Mouse (Mus musculus): ENCODE data around the gene H2-Ob.

H2-Ob gene
- long read RNA-seq, experiment 1, partial matches to known transcripts, result 0 of 1 reads
- long read RNA-seq, experiment 1, other reads (novel, unspliced or antisense), result 1 of 1 reads
- long read RNA-seq, experiment 2, partial matches to known transcripts, result 0 of 1 reads
- long read RNA-seq, experiment 2, other reads (novel, unspliced or antisense), result 0 of 1 reads

DNA sequence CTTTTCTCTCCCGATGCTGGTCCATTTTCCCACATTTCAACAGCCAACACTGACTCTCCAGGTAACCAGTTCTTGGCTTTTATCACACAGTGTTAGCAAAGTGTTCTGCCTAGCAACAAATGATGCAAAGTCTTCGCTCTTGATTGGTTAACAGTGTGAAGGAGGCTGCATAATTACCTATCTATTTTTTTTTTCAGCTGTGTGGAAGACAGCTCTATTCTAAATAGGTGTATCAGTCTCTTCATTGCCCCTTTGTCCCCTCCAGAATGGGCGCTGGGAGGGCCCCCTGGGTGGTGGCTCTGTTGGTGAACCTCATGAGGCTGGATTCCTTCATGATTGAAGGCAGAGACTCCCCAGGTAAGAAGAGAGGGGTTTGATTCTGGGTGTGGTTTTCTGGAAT lies at the start of gene H2-Ob:
Gene H2-Ob, plus strand, starts transcription at position 198 of the 400 bp plus-strand sequence.
- intact Hi-C loops (cut with DNase I), result loop anchor here (10.0 kb wide), 1 partner anchor 164 kb away; no protein-coding TSS in a partner anchor

DNA sequence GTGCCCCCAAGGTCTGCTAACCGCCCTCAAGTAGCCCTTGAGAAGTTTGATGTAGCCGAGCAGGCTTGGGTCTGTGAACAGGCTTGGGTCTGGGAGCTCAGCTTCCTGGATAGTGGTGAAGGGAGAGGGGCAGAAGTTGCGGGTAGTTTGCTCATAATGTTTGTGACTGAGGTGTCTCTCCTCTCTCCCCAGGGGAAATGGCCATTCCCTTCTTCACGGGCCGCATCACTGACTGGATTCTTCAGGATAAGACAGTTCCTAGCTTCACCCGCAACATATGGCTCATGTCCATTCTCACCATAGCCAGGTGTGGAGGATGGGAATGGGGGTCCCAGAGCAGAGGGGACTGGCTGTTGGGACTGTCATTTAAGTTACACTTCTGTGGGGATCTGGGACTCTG lies 49.7 kb upstream of the H2-Ob start:
- intact Hi-C loops (cut with DNase I), result no loop called here

DNA sequence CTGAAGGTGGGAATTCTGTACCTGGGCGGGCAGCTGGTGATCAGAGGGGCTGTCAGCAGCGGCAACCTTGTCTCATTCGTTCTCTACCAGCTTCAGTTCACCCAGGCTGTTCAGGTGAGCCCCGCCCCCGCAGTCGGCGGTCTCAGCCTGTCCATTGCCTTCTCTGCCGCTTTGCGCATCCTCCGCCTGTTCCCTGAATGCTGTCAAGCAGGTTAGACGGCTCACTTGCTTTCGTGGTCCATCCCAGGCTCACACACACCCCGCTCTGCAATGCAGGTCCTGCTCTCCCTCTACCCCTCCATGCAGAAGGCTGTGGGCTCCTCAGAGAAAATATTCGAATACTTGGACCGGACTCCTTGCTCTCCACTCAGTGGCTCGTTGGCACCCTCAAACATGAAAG lies 45.9 kb upstream of the H2-Ob start:
- intact Hi-C loops (cut with DNase I), result no loop called here

DNA sequence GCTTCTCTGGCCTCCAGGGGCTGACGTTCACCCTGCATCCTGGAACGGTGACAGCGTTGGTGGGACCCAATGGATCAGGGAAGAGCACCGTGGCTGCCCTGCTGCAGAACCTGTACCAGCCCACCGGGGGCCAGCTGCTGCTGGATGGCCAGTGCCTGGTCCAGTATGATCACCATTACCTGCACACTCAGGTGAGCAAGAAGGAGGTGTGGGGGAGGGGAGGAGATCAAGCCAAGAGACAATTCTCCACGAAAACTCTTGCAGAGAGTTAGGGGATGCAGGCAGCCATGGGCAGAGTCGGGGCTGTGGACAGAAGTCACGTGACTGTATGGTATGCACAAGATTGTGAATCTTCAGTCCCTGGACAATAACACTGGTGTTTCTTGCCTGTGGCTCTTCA lies 45.2 kb upstream of the H2-Ob start:
- intact Hi-C loops (cut with DNase I), result no loop called here

DNA sequence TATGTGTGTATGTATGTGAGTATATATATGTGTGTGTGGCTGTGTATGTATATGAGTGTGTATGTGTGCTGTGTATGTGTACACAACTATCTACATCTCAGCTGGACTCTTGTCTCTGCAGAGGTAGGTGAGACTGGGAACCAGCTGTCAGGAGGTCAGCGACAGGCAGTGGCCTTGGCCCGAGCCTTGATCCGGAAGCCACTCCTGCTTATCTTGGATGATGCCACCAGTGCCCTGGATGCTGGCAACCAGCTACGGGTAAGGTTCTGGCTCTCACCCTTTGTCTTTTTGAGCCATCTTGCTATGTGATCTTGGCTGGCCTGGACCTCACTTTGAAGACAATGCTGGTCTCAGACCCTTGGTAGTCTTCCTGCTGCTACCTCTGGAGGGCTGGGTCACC lies 44.0 kb upstream of the H2-Ob start:
- intact Hi-C loops (cut with DNase I), result no loop called here

DNA sequence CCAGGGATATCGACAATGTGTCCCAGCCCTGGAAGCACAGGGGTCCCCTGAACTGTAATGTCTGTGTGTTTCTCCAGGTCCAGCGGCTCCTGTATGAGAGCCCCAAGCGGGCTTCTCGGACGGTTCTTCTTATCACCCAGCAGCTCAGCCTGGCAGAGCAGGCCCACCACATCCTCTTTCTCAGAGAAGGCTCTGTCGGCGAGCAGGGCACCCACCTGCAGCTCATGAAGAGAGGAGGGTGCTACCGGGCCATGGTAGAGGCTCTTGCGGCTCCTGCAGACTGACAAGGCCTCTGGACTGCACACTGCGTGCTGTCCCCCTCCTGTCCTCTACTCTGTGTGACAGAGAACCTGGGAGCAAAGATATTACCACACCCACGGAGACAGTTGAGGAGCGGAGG lies 42.2 kb upstream of the H2-Ob start:
- intact Hi-C loops (cut with DNase I), result no loop called here

DNA sequence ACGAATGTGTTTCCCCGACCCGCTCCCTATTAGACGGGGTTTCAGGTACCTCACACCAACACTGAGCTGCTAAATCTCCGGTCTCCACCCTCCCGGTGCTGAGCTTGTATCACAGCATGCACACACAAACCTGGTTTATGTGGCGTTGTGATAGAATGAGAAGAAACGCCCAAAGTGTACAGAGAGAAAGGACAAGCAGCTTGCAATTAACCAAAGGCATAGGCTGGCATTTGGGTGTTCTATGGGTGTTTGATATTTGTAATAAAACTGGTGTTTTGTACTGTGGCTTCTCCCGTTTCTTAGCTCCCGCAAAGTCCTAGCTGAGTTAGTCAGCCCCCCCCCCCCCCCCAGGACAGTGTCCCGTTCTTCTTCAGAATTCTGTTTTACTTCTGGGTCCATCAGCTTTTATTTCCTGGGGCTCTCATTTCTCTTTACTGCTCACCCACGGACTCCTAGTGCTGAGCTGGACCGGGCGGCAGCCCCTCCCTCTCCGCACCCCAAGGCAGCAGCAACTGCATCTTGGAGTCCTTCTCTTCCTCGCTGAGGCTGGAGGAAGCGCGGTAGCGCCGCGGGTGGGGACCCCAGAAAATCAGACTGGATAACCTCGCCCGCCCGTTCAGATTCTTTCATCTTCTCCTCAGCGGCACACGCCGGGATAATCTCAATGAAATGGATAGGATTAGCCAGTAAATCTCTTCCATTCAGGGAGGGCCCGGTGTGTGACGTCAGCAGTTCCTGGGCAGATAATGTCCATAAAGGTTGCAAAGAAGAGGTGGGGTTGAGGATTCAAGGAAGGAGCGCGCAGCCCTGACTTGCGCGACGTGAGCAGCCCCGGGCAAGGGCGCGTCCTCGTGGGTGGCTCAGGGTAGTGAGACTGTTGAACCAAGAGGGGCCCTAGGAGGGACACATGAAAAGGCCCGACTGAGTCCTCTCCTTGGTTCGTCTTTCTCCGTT lies 41.5 kb upstream of the H2-Ob start, which contains the start of gene Psmb8:
Gene Psmb8, plus strand, starts transcription at position 781 of the 954 bp plus-strand sequence.
- intact Hi-C loops (cut with DNase I), result no loop called here

DNA sequence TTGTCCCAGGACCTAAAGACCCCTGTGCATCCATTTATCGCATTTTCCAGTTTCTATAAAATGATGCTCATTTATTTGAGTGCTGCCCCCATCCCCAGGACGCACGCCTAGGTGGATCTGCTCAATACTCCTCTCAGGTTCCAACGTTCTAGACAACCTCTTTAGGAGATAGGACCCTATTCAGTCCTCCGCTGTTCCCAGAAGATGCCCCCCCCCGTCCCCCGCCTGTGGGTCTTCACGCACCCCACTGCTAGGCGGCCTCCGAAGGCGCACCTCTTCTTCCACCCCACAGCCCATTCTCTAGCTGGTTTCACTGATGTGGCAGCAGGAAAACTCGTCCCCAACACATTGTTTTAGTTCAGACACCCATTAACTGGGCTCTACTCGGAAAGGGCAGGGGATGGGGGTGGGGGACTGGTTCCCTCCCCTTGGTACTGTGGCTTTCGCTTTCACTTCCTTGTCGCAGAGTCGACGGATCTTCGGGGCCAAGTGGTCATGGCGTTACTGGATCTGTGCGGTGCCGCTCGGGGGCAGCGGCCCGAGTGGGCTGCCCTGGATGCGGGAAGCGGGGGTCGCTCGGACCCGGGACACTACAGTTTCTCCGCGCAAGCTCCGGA lies 40.7 kb upstream of the H2-Ob start:
- intact Hi-C loops (cut with DNase I), result loop anchor here (2.0 kb wide), 1 partner anchor 27 kb away; no protein-coding TSS in a partner anchor

DNA sequence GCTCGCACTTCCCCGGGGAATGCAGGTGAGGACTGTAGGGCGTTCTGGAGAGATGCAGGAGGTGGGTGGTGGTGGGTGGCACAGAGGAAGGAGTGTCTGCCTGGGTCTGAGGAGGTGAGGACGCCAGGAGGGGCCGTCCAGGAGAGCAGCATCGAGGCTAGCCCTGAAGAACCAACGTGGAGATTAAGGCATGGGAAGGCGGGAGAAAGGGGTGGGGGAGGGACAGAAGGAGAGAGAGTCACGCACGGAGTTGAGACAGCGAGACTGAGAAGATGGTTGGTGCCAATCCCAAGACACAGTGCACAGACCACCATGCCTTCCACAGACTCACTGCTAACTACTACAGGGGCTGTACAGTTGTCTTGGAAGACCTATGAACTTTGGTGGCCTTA lies 40.2 kb upstream of the H2-Ob start:
- intact Hi-C loops (cut with DNase I), result loop anchor here (2.0 kb wide), 1 partner anchor 28 kb away; no protein-coding TSS in a partner anchor

DNA sequence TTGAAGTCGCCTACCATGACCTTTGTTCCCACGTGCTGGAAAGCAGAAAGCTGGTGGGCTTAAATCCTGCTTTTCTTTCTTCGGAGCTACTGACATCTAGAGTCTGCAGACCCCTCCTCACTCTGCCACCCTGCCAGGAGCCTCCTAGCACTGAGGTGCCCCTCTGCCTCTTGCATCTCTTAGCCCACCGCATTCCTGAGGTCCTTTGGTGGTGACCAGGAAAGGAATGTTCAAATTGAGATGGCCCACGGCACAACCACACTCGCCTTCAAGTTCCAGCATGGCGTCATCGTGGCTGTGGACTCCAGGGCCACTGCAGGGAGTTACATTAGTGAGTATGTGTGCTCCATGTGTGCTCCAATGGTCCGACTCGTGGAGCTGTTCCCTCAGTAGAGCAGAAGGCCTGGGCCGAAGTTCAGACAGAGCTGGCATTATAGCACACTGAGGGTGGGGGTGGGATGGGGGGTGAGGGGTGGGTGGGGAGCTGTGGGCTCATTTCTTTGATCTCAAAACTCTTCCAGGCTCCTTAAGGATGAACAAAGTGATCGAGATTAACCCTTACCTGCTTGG lies 39.6 kb upstream of the H2-Ob start:
- intact Hi-C loops (cut with DNase I), result loop anchor here (2.0 kb wide), 1 partner anchor 28 kb away; no protein-coding TSS in a partner anchor

DNA sequence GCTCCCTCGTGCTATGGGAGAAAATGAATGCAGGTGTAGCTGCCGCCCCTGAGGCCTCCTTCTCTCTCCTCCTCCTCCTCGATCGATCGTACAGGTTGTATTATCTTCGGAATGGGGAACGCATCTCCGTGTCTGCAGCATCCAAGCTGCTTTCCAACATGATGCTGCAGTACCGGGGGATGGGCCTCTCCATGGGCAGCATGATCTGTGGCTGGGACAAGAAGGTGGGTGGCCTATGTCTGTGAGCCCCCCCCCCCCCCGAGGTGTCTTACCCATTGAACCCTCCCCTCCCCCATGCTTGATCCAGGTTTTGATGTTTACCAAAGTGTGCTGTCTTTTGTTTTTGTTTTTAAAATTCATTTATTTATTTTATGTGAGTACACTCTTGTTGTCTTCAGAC lies 38.7 kb upstream of the H2-Ob start:
- intact Hi-C loops (cut with DNase I), result no loop called here

DNA sequence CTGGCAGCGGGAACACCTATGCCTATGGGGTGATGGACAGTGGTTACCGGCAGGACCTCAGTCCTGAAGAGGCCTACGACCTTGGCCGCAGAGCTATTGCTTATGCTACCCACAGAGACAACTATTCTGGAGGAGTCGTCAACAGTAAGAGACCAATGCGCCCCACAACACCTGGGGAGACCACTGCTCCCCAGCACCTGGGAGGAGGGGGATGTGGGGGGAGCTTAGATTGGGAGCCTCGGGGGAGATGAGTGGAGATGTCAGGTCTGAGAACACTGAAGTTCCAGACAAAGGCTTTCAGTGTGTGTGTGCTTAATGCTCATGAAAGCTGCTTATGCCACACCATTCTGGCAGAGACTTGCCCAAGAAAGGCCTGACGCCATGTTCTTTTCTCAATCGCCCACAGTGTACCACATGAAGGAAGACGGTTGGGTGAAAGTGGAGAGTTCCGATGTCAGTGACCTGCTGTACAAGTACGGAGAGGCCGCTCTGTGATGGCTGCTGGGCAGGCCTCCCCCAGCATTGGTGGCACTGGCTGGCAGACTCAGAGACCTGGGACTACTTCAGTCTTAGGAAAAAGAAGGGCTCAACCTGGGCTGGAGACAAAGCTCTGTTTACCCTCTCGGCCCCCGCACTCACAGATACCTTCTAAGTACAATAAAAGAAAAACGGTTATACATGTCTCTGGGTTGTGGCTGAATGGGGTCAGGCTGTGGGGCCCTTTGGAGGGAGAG lies 37.8 kb upstream of the H2-Ob start:
- intact Hi-C loops (cut with DNase I), result no loop called here

DNA sequence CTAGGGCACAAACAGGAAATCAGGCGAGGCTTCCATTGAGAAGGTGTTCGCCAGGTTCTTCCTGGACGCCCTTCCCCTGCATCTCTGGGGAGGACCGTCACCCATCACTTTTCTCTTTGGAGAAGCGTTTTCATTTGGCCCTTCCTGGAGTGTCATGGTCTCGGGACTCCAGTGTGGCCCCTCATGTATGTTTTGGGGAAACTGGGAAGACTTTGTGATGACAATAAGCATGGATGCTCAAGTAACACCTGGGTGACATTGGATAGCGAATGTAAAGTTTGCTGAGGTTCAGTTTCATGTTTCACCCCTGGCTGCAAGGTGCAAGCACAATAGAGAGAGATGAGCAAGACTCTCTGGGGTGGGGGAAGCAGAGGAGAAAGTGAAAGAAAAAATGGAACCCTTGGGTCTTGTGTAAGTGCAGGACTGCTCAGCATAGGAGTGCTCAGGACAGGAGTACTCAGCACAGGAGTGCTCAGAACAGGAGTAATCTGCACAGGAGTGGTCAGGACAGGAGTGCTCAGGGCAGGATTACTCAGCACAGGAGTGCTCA lies 37.1 kb upstream of the H2-Ob start:
- intact Hi-C loops (cut with DNase I), result no loop called here

DNA sequence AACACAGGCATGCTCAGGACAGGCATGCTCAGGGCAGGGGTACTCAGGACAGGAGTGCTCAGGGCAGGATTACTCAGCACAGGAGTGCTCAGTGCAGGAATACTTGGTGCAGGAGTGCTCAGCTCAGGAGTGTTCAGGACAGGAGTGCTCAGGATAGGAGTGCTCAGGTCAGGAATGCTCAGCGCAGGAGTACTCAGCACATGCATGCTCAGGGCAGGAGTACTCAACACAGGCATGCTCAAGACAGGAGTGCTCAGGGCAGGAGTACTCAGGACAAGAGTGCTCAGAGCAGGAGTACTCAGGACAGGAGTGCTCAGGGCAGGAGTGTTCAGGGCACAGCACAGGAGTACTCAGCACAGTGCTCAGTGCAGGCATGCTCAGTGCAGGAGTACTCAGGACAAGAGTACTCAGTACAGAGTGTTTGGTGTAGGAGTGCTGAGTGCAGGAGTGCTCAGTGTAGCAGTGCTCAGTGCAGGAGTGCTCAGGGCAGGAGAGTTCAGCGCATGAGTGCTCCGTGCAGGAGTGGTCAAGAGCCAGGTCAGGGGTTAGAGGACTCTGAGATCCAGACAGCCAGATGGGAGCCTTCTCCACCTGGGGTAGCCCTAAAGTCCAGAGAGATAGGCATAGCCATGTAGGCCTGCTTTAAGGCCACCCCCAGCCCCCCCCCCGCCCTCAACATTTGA lies 35.8 kb upstream of the H2-Ob start:
- intact Hi-C loops (cut with DNase I), result no loop called here

DNA sequence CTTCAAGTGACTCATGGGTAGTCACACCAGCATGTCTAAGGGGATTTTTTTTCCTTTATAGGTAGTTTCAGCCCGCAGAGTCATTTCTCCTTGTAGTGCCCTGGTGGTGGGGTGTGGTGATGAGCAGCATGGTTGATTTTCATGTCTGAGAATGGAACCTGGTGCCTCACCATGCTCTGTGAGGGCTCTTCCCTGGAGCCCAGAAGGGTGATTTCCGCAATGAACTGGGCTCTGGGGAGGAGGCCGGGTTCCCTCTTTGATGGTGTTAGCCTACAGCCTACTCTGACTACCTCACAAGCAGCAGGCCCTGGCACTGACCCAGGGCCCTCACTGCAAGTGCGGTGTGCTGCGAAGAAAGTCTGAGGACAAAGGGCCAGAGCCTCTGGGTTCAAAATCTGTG lies 35.3 kb upstream of the H2-Ob start, which contains the start of gene Tap2:
Gene Tap2, plus strand, starts transcription at position 84 of the 400 bp plus-strand sequence.
- intact Hi-C loops (cut with DNase I), result no loop called here

DNA sequence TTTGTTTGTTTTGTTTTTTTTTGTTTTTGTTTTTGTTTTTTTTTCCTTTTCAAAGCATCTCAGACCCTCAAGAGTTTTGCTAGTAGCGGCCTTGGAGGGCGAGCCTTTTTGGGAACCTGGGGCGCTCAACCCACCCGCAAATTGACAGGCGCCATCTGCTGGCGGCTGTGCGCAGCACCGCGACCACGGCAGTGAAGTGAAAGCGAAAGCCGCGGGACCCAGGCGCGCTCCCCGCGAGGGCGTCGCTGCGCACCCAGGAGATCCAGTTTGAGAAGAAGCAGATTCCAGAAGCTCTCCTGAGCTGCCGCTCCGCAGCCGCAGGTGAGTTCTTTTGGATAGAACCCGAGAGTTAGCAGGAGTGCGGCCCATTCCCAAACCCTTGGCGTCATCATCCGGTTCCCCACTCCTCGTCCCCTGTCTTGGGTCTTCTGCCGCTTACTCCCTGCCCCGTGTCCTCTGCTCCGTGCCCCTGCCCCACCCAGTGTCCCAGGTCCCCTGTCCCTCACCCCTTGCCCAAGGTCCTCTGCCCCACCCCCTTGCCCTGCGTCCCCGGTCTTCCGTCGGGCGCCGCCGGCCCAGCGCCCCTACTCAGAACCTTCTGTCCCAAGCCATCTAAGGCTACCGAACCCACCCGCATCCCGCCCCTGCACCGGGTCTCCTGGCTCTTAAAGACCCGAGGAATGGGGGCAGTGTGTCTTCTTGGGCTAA lies 34.2 kb upstream of the H2-Ob start:
- intact Hi-C loops (cut with DNase I), result loop anchor here (2.0 kb wide), 1 partner anchor 30 kb away; no protein-coding TSS in a partner anchor

DNA sequence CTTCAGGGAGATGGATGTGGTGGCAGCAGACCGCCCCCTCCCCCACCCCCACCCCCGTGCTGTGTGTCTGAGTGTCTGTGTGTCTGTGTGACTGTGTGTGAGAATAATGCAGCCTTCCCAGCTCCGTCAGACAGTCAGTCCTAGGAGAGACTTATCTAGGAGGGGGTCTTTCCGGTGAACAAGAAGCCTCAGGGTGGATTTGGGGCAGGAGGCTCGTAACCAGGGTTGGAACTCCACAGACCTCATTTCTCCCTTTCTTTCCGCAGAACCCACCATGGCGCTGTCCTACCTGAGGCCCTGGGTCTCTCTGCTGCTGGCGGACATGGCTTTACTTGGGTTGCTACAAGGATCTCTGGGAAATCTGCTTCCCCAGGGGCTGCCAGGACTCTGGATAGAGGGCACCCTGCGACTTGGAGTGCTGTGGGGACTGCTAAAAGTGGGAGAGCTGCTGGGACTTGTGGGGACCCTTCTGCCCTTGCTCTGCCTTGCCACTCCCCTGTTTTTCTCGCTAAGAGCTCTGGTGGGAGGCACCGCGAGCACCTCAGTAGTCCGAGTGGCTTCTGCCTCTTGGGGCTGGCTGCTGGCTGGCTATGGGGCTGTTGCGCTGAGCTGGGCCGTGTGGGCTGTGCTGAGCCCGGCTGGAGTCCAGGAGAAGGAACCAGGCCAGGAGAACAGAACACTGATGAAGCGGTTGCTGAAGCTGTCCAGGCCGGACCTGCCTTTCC lies 33.5 kb upstream of the H2-Ob start:
- intact Hi-C loops (cut with DNase I), result loop anchor here (2.0 kb wide), 1 partner anchor 30 kb away; no protein-coding TSS in a partner anchor

DNA sequence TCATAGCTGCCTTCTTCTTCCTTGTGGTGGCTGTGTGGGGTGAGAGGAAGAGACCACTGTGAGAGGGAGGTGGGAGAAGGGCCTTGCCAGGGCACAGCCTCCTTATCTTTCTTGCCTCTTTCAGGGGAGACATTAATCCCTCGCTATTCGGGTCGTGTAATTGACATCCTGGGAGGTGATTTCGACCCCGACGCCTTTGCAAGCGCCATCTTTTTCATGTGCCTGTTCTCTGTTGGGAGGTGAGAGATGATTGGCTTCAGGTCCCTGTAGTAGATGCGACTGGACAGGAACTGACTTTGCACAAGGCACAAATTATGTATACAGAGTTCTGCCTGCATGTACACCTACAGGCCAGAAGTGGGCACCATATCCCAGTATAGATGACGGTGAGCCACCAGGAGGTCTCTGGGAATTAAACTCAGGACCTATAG lies 32.9 kb upstream of the H2-Ob start:
- intact Hi-C loops (cut with DNase I), result loop anchor here (2.0 kb wide), 1 partner anchor 29 kb away; no protein-coding TSS in a partner anchor
